Mouse (Mus musculus): Measurements from ENCODE around the gene Mansc4.

The Mansc4 gene

DNA sequence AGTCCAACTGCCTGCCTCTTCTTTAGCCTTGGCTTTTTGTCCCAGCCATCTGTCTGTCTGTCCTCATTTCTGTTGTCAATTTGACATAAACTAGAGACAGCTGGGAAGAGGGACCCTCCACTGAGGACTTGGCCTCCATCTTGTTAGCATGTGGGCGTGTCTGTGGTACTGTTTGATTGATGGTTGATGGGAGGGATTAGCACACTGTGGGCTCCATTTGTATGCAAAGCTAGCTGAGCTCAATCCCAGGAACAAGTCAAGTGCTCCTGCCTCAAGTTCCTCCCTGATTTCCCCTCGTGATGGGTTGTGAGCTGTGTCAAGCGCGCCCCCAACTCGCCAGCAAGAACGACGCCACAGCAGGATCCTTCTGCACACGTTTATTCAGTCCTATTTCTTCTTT, 10.0 kb downstream of the Mansc4 start:
- no peak for DNase-seq (ENCODE audit: low spot score)

DNA sequence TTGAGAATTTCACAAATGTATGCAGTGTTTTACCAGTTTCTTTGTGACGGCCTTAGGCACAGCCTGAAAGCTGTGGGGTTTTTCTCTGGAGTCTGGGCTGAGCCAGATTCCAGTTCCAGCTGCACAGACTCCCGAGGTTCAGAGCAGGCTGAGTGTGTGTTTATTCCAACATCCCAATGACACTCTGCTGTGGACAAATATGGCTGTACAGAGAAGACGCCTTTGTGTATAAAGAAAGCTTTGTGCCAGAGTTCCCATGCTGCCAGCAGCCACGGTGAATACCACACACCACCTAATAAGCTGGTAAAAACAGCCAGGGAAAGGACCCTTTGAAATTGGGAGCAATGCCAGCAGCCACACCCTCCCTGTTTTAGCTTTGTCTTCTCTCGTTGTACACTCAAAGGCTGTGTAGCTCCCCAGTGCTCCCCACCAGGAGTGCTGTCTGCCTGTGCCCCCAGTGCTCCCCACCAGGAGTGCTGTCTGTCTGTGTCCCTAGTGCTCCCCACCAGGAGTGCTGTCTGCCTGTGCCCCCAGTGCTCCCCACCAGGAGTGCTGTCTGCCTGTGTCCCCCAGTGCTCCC, 10.9 kb downstream of the Mansc4 start:
- no peak for DNase-seq (ENCODE audit: low spot score)

GRCm38 (mm10) chr6:147064944-147065261, 21.9 kb downstream of the Mansc4 start:
- no peak for DNase-seq (ENCODE audit: low spot score)

DNA sequence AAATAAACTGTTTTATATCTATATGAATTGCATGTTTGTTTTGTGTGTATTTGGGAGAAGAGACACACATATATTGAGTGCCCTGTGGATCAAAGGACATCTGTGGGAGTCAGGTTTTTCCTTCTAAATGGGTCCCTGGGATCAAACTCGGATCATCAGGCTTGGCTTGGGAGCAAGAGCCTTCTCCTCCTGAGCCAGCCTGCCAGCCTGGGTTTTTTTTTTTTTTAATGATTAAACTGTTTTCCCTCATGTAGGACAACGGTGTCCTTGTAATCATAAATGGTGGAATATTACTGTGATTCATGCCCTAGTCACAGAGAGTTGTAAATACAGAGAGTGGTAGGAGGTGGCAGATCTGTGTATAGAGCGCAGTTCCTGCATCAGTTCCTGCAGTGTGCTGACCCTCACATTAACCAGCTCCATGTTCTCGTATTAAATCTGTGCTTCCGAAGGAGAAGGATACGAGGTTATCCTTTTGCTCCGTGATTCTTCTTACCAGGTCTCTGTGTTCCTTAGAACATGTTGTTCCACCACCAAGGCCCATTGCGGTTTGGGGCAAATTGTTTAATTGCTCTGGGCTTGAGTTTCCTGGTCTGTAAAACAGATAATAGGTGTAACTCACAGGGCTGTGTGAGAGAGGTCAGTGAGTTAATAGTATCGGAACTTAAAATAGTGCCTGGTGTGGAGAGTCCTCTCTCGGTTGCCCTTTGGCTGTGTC, 22.4 kb downstream of the Mansc4 start:
- DNase-seq (ENCODE audit: low spot score): no peak

GRCm38 (mm10) chr6:147062694-147063093, 24.1 kb downstream of the Mansc4 start:
- no peak for DNase-seq (ENCODE audit: low spot score)

DNA sequence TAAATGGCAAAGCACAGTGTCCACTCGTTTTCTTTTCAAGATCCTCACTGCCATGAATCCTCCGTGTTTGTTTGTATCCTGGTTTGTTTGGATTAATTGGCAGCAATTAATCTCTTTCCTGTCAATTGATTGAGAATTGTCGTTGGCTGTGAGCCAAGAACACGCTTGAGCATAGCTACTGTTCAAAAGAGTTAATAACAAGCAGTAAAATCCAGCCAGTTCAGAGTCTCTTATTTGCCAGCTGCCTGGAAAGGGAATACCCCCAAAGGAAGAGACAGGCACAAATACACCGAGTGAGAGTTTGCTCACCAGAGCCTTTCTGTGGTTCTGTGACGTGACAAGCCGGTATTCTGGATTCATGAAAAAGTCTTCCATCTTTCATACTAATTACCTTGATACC, 24.8 kb downstream of the Mansc4 start:
- no peak for DNase-seq (ENCODE audit: low spot score)

DNA sequence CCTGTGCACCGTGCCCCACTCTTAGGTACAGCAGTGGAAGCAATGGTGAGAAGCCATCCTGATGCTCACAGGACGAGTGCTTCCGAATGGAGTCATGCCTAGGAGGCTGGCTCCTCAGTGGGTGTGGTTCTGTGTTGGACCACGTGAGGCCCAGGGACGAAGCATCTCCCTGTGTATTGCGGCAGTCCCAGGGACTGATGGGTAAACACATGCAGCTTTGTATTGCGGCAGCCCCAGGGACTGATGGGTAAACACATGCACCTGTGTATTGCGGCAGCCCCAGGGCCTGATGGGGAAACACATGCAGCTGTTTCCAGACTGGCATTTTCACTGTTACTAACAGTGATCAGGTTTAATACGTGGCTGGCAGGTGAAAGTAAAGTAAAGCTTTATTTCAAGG, 25.2 kb downstream of the Mansc4 start:
- DNase-seq (ENCODE audit: low spot score): no peak

DNA sequence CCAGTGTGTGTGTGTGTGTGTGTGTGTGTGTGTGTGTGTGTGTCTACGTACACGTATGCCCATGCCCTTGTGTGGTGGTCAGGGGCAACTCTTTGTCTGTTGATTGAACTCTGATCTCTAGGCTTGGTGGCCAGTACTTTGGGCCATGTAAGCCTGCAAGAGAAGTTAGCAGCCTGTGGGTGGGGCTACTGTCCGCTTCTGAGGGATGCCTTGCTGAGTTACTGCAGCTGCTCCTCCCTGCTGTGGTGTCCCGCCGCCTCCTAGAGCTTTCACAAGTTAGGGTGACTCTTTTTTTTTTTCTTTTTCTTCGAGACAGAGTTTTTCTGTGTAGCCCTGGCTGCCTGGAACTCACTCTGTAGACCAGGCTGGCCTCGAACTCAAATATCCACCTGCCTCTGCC, 27.5 kb downstream of the Mansc4 start:
- no peak for DNase-seq (ENCODE audit: low spot score)

DNA sequence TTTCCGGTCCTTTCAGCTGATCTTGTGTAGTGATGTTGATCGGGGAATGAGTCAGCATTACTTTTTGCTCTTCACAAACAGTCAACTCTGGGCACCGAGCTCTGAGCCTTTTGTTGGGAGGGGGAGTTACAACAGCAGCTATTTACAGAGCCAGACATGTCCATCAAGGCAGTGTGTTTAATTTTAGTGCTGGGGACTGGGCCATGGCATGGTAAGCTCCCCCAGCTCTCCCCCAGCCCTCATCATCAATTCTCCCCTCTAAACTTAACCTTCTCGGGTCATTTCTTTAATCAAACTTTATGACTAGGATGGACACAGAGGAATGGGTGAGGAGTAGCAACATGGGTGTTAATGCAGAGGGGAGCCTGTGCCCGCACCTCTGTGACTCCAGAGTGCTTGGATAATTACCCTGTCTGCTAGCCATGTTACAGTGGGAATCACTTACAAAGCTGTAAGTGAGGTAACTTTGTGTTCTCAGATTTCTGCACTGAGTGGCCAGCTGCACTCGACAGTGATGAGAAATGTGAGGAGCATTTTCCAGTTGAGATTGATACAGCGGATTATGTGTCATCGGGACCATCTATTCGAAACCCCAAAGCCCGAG, 31.4 kb downstream of the Mansc4 start:
- DNase-seq (ENCODE audit: low spot score): no peak

DNA sequence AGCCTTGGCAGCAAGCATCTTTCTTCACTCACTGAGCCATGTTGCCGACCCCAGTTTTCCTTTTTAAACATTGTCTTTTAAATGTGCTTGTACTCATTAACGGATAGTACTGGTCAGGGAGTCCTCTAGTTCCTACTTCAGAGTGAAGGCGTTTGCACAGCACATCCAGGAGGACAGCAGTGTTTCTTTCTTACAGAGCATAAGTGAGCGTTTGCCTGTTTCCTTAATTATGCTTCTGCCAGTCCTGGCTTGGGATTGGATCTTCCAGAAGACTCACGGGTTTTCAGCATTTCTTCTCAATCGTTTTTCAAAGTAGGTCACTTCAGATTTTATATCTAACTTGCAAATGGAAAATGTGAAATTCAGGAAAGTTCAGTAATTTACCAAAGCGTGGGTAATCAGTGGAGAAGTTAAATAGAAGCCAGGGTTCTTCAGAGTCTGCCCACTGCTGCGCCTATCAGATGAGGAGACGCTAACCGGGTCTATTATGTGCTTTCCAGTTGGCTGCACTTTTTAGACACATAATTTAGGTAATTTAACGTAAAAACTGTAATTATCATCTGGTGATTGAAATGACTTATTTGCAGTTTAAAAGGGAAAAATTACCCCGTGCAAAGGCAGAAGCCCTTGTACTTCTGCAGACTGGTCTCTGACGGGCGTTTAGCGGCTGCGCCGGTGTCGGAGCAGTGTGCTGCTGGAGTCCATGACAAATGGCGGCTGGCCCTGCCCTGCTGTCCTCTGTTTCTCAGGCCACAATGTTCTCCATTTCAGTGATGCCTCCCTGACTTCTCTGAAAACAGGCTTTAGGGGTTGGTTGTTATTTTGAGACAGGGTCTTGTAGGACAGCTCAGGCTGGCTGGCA, 32.8 kb downstream of the Mansc4 start:
- no peak for DNase-seq (ENCODE audit: low spot score)

- DNase-seq (ENCODE audit: low spot score): no peak
Measured at GRCm38 (mm10) chr6:147052440-147052839, 34.4 kb downstream of the Mansc4 start.

DNA sequence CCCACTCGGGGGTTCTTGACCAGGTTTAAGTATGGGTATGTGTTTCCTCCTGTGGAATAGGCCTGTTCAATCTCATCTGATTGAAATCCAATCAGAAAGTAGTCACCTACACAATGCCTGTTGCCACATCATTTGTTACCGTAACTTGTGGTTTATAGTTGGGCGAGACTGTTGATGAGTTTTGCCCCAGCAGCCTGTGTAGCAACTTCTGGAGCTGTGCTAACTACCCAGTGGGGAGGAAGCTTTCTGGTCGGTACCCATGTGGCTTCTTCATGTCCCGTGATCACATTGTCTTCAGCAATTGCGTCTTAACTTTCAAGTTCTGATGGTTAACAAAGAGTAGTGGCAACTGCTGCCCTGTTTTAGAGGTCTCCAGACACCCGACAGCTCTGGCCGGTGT, 35.2 kb downstream of the Mansc4 start:
- no peak for DNase-seq (ENCODE audit: low spot score)

GRCm38 (mm10) chr6:147049239-147049805, 37.5 kb downstream of the Mansc4 start:
- DNase-seq (ENCODE audit: low spot score): no peak

- no peak for DNase-seq (ENCODE audit: low spot score)
Measured at GRCm38 (mm10) chr6:147043633-147044032, 43.2 kb downstream of the Mansc4 start.

DNA sequence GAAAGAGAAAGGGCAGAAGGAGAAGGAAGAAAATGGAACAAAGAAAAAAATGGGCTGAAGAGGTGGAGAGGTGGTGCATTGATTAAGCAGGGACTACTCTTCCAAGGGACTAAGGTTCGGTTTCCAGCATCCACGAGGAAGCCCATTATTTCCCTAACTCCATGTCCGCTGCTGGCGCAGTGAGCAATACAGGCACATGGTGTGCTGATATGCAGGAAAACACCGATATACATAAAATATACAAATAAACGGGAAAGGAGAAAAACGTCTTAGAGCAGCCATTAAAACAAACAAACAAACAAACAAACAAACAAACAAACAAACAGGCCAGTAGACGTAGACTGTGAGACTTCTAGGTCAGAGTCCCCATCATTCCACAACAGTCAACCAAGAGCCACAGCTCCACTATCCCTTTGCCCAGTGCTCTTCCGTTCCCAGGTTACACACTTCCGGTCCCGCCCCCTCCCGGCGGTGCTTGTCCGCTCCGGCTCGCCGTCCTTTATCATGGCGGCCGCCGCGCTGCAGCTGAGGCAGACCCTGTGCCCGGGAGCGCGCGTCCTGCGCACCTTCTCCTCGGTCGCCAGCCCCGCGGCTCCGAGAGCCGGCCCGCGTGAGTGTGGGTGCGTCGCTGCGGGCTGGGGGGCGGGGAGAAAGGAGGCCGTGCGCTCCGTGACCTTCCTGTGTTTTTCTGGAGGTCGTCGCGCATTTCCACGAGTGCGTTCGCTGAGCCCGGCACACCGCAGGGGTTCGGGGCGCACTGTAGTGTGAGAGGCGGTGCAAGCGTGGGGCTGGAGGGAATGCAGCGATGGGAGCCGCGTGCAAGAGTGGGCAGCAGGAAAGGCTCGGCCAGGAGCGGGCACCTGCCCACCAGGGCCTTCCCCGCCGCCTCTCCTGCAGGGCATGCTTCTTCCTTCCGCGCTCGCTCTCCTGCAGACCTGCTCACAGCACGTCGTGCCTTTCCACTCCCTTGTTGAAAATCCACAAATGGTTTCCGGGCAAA, 44.2 kb downstream of the Mansc4 start, which contains the start of gene Mrps35:
Gene Mrps35, plus strand, starts transcription at position 474 of the 1,000 bp plus-strand sequence.
- DNase-seq (ENCODE audit: low spot score): peak; percentile 90

- DNase-seq (ENCODE audit: low spot score): no peak
Measured at GRCm38 (mm10) chr6:147032303-147032925, 54.4 kb downstream of the Mansc4 start, which contains the start of gene Rep15. Rep15 (plus strand) TSS chr6:147032584.

DNA sequence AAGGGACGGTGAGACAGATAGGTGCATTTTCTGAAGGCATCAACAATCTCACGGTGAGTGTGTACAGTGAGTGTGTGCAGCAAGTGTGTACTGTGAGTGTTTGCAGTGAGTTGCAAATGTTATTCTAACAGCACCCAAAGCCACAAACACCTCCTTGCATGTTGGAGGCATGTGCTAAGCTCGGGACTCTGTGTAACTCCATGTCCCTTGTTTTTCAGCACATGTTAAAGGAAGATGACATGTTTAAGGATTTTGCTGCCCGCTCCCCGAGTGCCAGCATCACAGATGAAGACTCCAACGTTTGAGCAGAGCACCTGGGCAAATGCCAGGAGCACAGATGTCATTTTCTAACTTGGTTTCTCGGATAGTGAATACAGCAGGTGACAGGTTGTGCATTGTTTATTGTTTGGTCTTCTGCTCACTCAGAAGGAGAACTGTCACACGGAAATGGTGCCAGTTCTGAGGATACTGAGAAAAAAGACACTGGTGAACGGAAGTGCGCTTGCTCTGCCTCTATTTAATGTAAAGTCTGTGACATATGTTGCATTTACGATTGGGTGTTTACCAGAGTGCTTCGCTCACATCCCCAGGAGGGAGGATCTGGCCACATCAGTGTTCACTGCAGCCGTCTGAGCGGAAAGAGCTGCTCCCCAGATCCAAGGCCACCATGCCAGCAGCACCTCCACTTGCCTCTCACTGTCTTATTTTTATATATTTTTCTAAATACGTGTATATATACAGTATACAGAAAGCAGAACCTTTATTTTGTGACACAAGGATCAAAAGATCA, 56.5 kb downstream of the Mansc4 start:
- no peak for DNase-seq (ENCODE audit: low spot score)

GRCm38 (mm10) chr6:147029591-147029990, 57.2 kb downstream of the Mansc4 start:
- no peak for DNase-seq (ENCODE audit: low spot score)

- no peak for DNase-seq (ENCODE audit: low spot score)
Measured at GRCm38 (mm10) chr6:147028396-147028795, 58.4 kb downstream of the Mansc4 start.

All from testis, postnatal 14 days (tissue).